Mouse (Mus musculus): ENCODE data around the gene 4933400A11Rik.
A peak's percentile ranks its signal among the peaks of the same experiment; 100 is the strongest.

Gene 4933400A11Rik

DNA sequence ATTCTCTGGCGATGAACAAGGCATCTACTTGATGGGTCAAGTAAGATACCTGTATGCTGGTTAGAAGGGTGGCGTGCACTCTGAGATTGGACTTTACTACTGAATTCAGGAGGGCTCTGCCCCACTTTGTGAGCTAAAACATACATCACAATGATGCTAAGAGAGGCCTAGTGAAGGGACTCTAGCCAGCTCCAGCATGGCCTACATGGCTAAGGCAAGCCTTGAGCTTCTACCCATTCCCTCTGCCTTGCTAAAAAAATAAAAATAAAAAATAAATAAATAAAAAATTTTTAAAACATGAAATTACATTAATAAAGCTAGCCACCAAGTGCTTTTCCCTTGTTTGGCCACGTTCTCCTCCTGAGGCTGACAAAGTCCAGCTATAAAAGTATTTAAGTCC, at the start of gene 4933400A11Rik:
Gene 4933400A11Rik (minus strand): TSS at position 101 of the 400 bp plus-strand sequence.
- DNase-seq (ENCODE audit: low spot score in 2 of 2) = no peak

DNA sequence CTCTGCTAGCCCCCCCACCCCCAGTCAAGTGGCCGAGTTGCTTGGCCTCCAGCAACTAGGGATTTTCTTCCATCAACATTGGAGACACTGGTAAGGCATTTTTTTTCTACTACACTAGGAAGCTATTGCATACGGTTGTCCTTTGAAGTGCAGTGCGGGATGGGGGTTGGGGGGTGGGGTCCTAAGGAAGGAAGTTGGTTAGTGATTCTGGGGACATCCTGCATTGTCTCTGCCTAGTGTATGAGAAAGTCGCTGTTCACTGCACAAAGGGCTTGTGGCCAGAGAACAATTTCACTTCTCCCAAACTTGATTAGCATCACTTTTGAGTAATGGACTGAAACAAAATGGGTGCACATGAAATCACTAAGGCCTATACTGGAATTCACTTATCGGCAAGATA, 48.7 kb upstream of the 4933400A11Rik start:
- no peak for DNase-seq (ENCODE audit: low spot score in 2 of 2)

- DNase-seq (ENCODE audit: low spot score in 2 of 2) = no peak
Measured at GRCm38 (mm10) chrX:169827720-169828119, 48.3 kb upstream of the 4933400A11Rik start.

- DNase-seq (ENCODE audit: low spot score in 2 of 2) = peak; percentile 10 to 47
Measured at GRCm38 (mm10) chrX:169826947-169827346, 47.5 kb upstream of the 4933400A11Rik start.

- DNase-seq (ENCODE audit: low spot score in 2 of 2) = no peak
Measured at GRCm38 (mm10) chrX:169813673-169814072, 34.2 kb upstream of the 4933400A11Rik start.

GRCm38 (mm10) chrX:169811783-169812182, 32.3 kb upstream of the 4933400A11Rik start:
- DNase-seq (ENCODE audit: low spot score in 2 of 2) = no peak

DNA sequence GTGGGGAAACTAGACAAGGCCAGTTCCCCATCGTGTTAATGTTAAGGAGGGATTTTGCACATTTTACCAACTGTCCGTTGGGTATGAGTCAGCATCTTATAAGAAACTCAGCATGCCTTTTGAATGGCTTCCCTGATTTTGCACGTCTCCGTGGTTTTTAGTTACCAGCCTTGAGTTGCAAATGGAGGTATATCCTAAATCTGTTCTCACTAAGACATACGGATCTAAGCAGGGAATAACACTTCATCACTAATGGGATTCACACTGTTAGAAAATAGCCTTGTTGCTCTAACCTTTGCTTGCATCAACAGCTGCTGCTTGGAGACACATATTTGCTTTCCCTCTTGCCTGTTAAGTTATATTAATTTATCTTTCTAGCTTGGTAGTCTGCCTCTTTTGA, 31.9 kb upstream of the 4933400A11Rik start:
- DNase-seq (ENCODE audit: low spot score in 2 of 2) = no peak

DNA sequence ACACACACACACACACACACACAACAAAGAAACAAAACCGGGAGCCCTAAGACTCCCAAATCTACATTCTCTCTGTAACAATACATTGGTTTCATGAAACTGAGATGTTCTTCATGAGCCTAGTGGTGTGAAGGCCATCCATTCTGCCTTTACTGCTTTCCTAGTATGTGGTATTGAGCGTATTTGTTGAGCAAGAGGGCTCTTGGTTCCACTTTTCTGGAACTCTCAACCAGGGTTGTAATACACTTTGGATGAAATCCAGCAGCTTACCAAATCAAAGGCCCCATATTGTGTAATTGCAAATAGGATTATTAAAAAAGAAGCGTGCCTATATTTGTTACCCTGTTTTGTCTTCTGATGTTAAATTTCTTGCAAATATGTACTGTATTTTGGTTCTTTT, 28.3 kb upstream of the 4933400A11Rik start:
- no peak for DNase-seq (ENCODE audit: low spot score in 2 of 2)

GRCm38 (mm10) chrX:169805791-169806190, 26.4 kb upstream of the 4933400A11Rik start:
- no peak for DNase-seq (ENCODE audit: low spot score in 2 of 2)

- DNase-seq (ENCODE audit: low spot score in 2 of 2) = no peak
Measured at GRCm38 (mm10) chrX:169800238-169800637, 20.8 kb upstream of the 4933400A11Rik start.

- peak; percentile 23 to 47 for DNase-seq (ENCODE audit: low spot score in 2 of 2)
Measured at GRCm38 (mm10) chrX:169798987-169799680, 19.7 kb upstream of the 4933400A11Rik start.

- DNase-seq (ENCODE audit: low spot score in 2 of 2) = no peak
Measured at GRCm38 (mm10) chrX:169797148-169797547, 17.7 kb upstream of the 4933400A11Rik start.

GRCm38 (mm10) chrX:169794831-169795311, 15.4 kb upstream of the 4933400A11Rik start:
- no peak for DNase-seq (ENCODE audit: low spot score in 2 of 2)

- DNase-seq (ENCODE audit: low spot score in 2 of 2) = no peak
Measured at GRCm38 (mm10) chrX:169794421-169794820, 15.0 kb upstream of the 4933400A11Rik start.

- no peak for DNase-seq (ENCODE audit: low spot score in 2 of 2)
Measured at GRCm38 (mm10) chrX:169792879-169793278, 13.4 kb upstream of the 4933400A11Rik start.

DNA sequence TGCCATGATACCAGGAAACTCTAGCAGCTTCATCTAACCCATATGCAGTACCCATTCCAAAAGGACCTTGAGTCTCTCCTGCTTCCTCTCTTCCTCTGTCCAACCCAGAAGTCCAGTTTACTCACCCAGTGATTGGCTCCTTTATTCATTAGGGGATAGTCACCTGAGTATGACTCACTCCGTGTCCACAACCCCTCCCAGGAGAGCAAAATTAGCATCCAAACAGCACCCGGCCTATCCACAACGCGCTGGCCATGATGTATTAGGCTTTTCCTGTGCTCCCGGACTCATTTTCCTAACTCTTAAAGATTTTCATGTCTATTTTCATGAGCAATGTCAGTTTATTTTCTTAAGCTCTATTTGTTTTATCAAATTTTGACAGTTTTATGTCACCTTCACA, 10.3 kb upstream of the 4933400A11Rik start:
- DNase-seq (ENCODE audit: low spot score in 2 of 2) = no peak

GRCm38 (mm10) chrX:169758001-169758400, 21.4 kb downstream of the 4933400A11Rik start:
- no peak for DNase-seq (ENCODE audit: low spot score in 2 of 2)

- no peak for DNase-seq (ENCODE audit: low spot score in 2 of 2)
Measured at GRCm38 (mm10) chrX:169735387-169735969, 44.0 kb downstream of the 4933400A11Rik start.

Data from right cerebral cortex, adult 2 months (tissue).